In genomic region chr10:87905087-87905486, GRCm38 (mm10) we compare ENCODE assay signal across 24 mouse cellular contexts.
"Had no signal": no experiment of that assay in that cellular context is flagged by ENCODE, and none has a peak within 500 bp of the region (broad histone marks: within the 10 kb centered on the region; RNA-seq: fewer than 3 reads in every experiment).

No protein-coding gene starts in this region.

- H3K4me3 ChIP-seq: heart, embryonic 10.5 days; heart, embryonic 12.5 days; heart, embryonic 15.5 days; hindbrain, embryonic 13.5 days; hindbrain, embryonic 15.5 days; kidney, embryonic 15.5 days; limb, embryonic 13.5 days; limb, embryonic 15.5 days; liver, embryonic 12.5 days had no signal

- H3K4me2 ChIP-seq: heart, embryonic 12.5 days; heart, embryonic 15.5 days; hindbrain, embryonic 13.5 days; hindbrain, embryonic 15.5 days; kidney, embryonic 15.5 days; limb, embryonic 13.5 days; limb, embryonic 15.5 days; liver, embryonic 12.5 days had no signal

- ATAC-seq: hindbrain, postnatal 0 days; intestine, embryonic 16.5 days; liver, embryonic 12.5 days had no signal

- H3K9ac ChIP-seq: heart, embryonic 12.5 days; heart, embryonic 15.5 days; hindbrain, embryonic 13.5 days; hindbrain, embryonic 15.5 days; kidney, embryonic 15.5 days; limb, embryonic 13.5 days; limb, embryonic 15.5 days; liver, embryonic 12.5 days; liver, embryonic 14.5 days had no signal

- DNase-seq: gastrocnemius, postnatal 14 days; gastrocnemius, postnatal 36 days; heart, adult 18-20 months; heart, postnatal 14 days; kidney, adult 11 months; kidney, adult 9 months; kidney, postnatal 14 days; kidney, postnatal 36 days; layer of hippocampus, adult 9-11 months; layer of hippocampus, postnatal 36 days; left cerebral cortex, postnatal 4 days had no signal

- H3K27ac ChIP-seq: heart, embryonic 10.5 days; heart, embryonic 15.5 days; hindbrain, embryonic 13.5 days; hindbrain, embryonic 15.5 days; hindbrain, postnatal 0 days; kidney, embryonic 15.5 days; kidney, postnatal 0 days; limb, embryonic 13.5 days; limb, embryonic 15.5 days; liver, embryonic 12.5 days; liver, embryonic 14.5 days had no signal

- H3K36me3 ChIP-seq: heart, embryonic 12.5 days; heart, embryonic 15.5 days; hindbrain, embryonic 13.5 days; hindbrain, embryonic 15.5 days; kidney, embryonic 15.5 days; limb, embryonic 13.5 days; limb, embryonic 15.5 days; liver, embryonic 12.5 days had no signal

- H3K9me3 ChIP-seq: heart, embryonic 10.5 days; heart, embryonic 12.5 days; heart, embryonic 15.5 days; hindbrain, embryonic 13.5 days; hindbrain, embryonic 15.5 days; kidney, embryonic 15.5 days; limb, embryonic 13.5 days; limb, embryonic 15.5 days; liver, embryonic 12.5 days had no signal

- H3K27me3 ChIP-seq: heart, embryonic 12.5 days; heart, embryonic 15.5 days; hindbrain, embryonic 13.5 days; hindbrain, embryonic 15.5 days; kidney, embryonic 15.5 days; limb, embryonic 13.5 days; limb, embryonic 15.5 days; liver, embryonic 12.5 days had no signal

- H3K4me1 ChIP-seq: hindbrain, embryonic 13.5 days; hindbrain, embryonic 15.5 days; kidney, embryonic 15.5 days; limb, embryonic 13.5 days; limb, embryonic 15.5 days; liver, embryonic 12.5 days had no signal
